8 mouse cellular contexts compared by ENCODE assay signal in the genomic region with DNA sequence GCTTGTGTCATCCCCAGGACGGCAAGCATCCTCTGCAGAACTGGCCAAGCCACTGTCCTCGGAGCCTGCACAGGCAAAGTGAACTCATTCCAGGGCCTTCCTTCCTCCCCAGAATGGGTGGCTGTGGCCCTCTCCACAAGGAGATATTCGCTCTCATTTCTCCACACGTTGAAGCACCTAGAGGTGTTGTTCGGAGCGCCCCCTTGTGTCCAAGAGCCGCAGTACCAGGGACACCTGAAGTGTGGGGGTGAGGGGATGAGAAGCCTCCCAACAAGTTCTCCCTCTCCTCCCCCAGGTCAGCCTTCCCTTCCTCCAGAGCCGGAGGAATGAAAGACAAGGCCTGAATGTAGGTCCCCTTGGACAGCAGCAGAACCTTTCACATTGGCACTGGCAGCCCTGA.
DNase-seq lines count a peak whose midpoint lies in the region; ATAC-seq and TF ChIP-seq lines count a peak whose summit lies in the region.

No protein-coding gene starts in this region.

- no peak overlapping the region for H3K4me2 ChIP-seq in forebrain, embryonic 11.5 days (ENCODE audit: low read depth, low read length, severe bottlenecking)
- no peak overlapping the region for H3K4me2 ChIP-seq in midbrain, embryonic 15.5 days

- TF ChIP-seq CTCF in MEL (IDR thresholded peaks at IDR 0.05 in 2 of 3, conservative IDR thresholded peaks at IDR 0.05 in 1 of 3; ENCODE audit: control insufficient read depth in 1 of 3, insufficient read depth in 1 of 3, low read depth in 2 of 3, low read length in 3 of 3, poor library complexity in 1 of 3, severe bottlenecking in 1 of 3): peak; percentile 93 to 97 (median 96)
- peak; percentile 87 for TF ChIP-seq CTCF in left cerebral cortex, adult 2 months (IDR thresholded peaks at IDR 0.05)

- no peaks in the 10 kb centered on the region for H3K79me2 ChIP-seq in MEL (ENCODE audit: control insufficient read depth, insufficient read depth, low read length, poor library complexity)

- no peak for ATAC-seq in forebrain, embryonic 11.5 days (replicated peaks; ENCODE audit: low FRiP score)
- ATAC-seq in midbrain, embryonic 15.5 days (replicated peaks): 0 out of 2 replicates have a peak, but pooled peaks have one; percentile 16
- no peak; the same call in 1 of the 2 replicates for ATAC-seq in erythroblast, adult 5-6 weeks (replicated peaks; ENCODE audit: low FRiP score, poor library complexity, severe bottlenecking)

- peaks cover 0 to 3% of the 10 kb centered on the region in 2 experiments; a peak in 1 of 4 replicates for H3K36me3 ChIP-seq in MEL (ENCODE audit: control insufficient read depth in 1 of 2, insufficient read depth in 2 of 2, low read length in 2 of 2)
- H3K36me3 ChIP-seq in forebrain, embryonic 11.5 days (ENCODE audit: control insufficient read depth, insufficient read depth, low read length): no peaks in the 10 kb centered on the region
- H3K36me3 ChIP-seq in midbrain, embryonic 15.5 days (replicated peaks): no peaks in the 10 kb centered on the region

- no peak for TF ChIP-seq POLR2A in MEL (IDR thresholded peaks at IDR 0.05; ENCODE audit: control insufficient read depth in 1 of 2, insufficient read depth in 1 of 2, low read depth in 1 of 2, low read length in 2 of 2, poor library complexity in 1 of 2)

- intact Hi-C loops in heart, postnatal 25 days (cut with DNase I): loop anchor here (5.0 kb wide), 1 partner anchor 126 kb away; a partner anchor contains a TSS
- intact Hi-C loops in left cerebral cortex, adult 2 months (cut with DNase I): loop anchor here (2.0 kb wide), 1 partner anchor 125 kb away; a partner anchor contains a TSS

- TF ChIP-seq EP300 in MEL (IDR thresholded peaks at IDR 0.05; ENCODE audit: low read depth in 1 of 2, low read length in 2 of 2): no peak

- no peak overlapping the region for H3K9ac ChIP-seq in MEL (ENCODE audit: control insufficient read depth, low read depth, low read length, poor library complexity, severe bottlenecking)
- no peak overlapping the region for H3K9ac ChIP-seq in forebrain, embryonic 11.5 days (ENCODE audit: low read length)
- no peak overlapping the region for H3K9ac ChIP-seq in midbrain, embryonic 15.5 days

- H3K27ac ChIP-seq in MEL (ENCODE audit: control insufficient read depth, low read depth, low read length): no peak overlapping the region
- no peak overlapping the region for H3K27ac ChIP-seq in forebrain, embryonic 11.5 days (ENCODE audit: low read depth, low read length)
- no peak overlapping the region for H3K27ac ChIP-seq in left cerebral cortex, adult 2 months
- H3K27ac ChIP-seq in midbrain, embryonic 15.5 days: no peak overlapping the region

- H3K27me3 ChIP-seq in MEL (ENCODE audit: control insufficient read depth in 1 of 2, insufficient read depth in 2 of 2, low read length in 2 of 2): no peaks in the 10 kb centered on the region; a peak in 1 of 4 replicates
- H3K27me3 ChIP-seq in forebrain, embryonic 11.5 days (ENCODE audit: control insufficient read depth, insufficient read depth, low read length): no peaks in the 10 kb centered on the region
- no peaks in the 10 kb centered on the region for H3K27me3 ChIP-seq in midbrain, embryonic 15.5 days (replicated peaks)

- TF ChIP-seq RAD21 in MEL (IDR thresholded peaks at IDR 0.05; ENCODE audit: low read depth, low read length): peak; percentile 67

- DNase-seq in MEL (ENCODE audit: low read depth, low spot score): peak; percentile 78
- DNase-seq in adrenal gland, postnatal 36 days: peak; percentile 73 to 75
- peak; percentile 81 for DNase-seq in forebrain, embryonic 11.5 days (ENCODE audit: low spot score)
- peak; percentile 12 for DNase-seq in heart, postnatal 25 days (ENCODE audit: low spot score)
- peak; percentile 69 to 86 for DNase-seq in left cerebral cortex, adult 2 months (ENCODE audit: extremely low spot score in 1 of 2, low spot score in 2 of 2)
- DNase-seq in spleen, adult 18-20 months: peak; percentile 29 to 64

- 0 out of 4 replicates have a peak, but pooled peaks cover 0 to 3% of the 10 kb centered on the region in 2 experiments for H3K4me1 ChIP-seq in MEL (ENCODE audit: control insufficient read depth in 1 of 2, insufficient read depth in 2 of 2, low read length in 2 of 2)
- peaks cover 9% of the 10 kb centered on the region; the same call in 1 of the 2 replicates for H3K4me1 ChIP-seq in forebrain, embryonic 11.5 days (replicated peaks; ENCODE audit: control insufficient read depth, insufficient read depth, low read length)
- peaks cover 28% of the 10 kb centered on the region for H3K4me1 ChIP-seq in midbrain, embryonic 15.5 days

- no peaks in the 10 kb centered on the region for H3K9me3 ChIP-seq in MEL (replicated peaks; ENCODE audit: insufficient read depth, low read length)
- no peaks in the 10 kb centered on the region for H3K9me3 ChIP-seq in forebrain, embryonic 11.5 days (ENCODE audit: control insufficient read depth, low read length)
- no peaks in the 10 kb centered on the region for H3K9me3 ChIP-seq in midbrain, embryonic 15.5 days

- WGBS in forebrain, embryonic 11.5 days: 11% methylated on average over 8 of the region's 8 CpGs
- WGBS in midbrain, embryonic 15.5 days: 5% methylated on average over 8 of the region's 8 CpGs

- H3K4me3 ChIP-seq in MEL (ENCODE audit: control insufficient read depth in 1 of 2, insufficient read depth in 1 of 2, low read depth in 2 of 2, low read length in 2 of 2): no peak overlapping the region
- H3K4me3 ChIP-seq in forebrain, embryonic 11.5 days (ENCODE audit: low read depth, low read length): no peak overlapping the region
- no peak overlapping the region for H3K4me3 ChIP-seq in left cerebral cortex, adult 2 months
- no peak overlapping the region for H3K4me3 ChIP-seq in midbrain, embryonic 15.5 days

TF ChIP-seq in MEL, 35 proteins besides CTCF, POLR2A, EP300 and RAD21:
- TF ChIP-seq E2F4 (IDR thresholded peaks at IDR 0.05; ENCODE audit: borderline replicate concordance, low read depth, low read length) (no peak), UBTF (IDR thresholded peaks at IDR 0.05; ENCODE audit: borderline replicate concordance, insufficient read depth, low read depth, low read length) (no peak), ZC3H11A (IDR thresholded peaks at IDR 0.05; ENCODE audit: low read depth, low read length) (peak; percentile 65), ZKSCAN1 (IDR thresholded peaks at IDR 0.05; ENCODE audit: low read depth, low read length) (no peak), NRF1 (IDR thresholded peaks at IDR 0.05; ENCODE audit: insufficient read depth, low read depth, low read length, poor library complexity, severe bottlenecking) (no peak), JUND (IDR thresholded peaks at IDR 0.05; ENCODE audit: low read depth, low read length) (no peak), TCF12 (IDR thresholded peaks at IDR 0.05; ENCODE audit: low read depth, low read length) (no peak), SMC3 (IDR thresholded peaks at IDR 0.05; ENCODE audit: low read depth, low read length) (peak; percentile 85), ZMIZ1 (IDR thresholded peaks at IDR 0.05; ENCODE audit: low read depth, low read length) (no peak)

Comparison
In these comparisons a context has a peak if more than half of its experiments do, and no peak if none do; other contexts are left out.
1. DNase-seq: peak in every context shown above with its lines; median percentile 81 in forebrain, embryonic 11.5 days; 78 in MEL; 78 in left cerebral cortex, adult 2 months; 74 in adrenal gland, postnatal 36 days; 46 in spleen, adult 18-20 months; 12 in heart, postnatal 25 days.